In genomic region chr10:76584138-76584537, GRCm38 (mm10) we compare ENCODE assay signal across 10 mouse cellular contexts. TPM values are rescaled to one million over a fixed set of nuclear protein-coding genes. Genes with fewer than 3 reads are reported as not detected.
DNase-seq lines count a peak whose midpoint lies in the region; ATAC-seq and TF ChIP-seq lines count a peak whose summit lies in the region.
"Had no signal": no experiment of that assay in that cellular context is flagged by ENCODE, and none has a peak within 500 bp of the region (broad histone marks: within the 10 kb centered on the region; RNA-seq: fewer than 3 reads in every experiment).

No protein-coding gene starts in this region.

- peak overlapping the region; percentile 12 for H3K4me3 ChIP-seq in heart, embryonic 15.5 days
- H3K4me3 ChIP-seq in embryonic facial prominence, embryonic 10.5 days = peak overlapping the region; percentile 39
- H3K4me3 ChIP-seq in forebrain, embryonic 15.5 days = peak overlapping the region; percentile 15; the same call in 1 of the 2 replicates
- H3K4me3 ChIP-seq in limb, embryonic 14.5 days (replicated peaks; ENCODE audit: low read length) = peak overlapping the region; percentile 15; the same call in 1 of the 2 replicates

- intact Hi-C loops in heart, postnatal 14 days (cut with DNase I) = no loop called here

- no peak for TF ChIP-seq POLR2A in limb, embryonic 14.5 days (IDR thresholded peaks at IDR 0.05; ENCODE audit: borderline replicate concordance, extremely low read depth, insufficient read depth, insufficient read length)

- H3K9ac ChIP-seq in heart, embryonic 15.5 days = no peak overlapping the region
- no peak overlapping the region for H3K9ac ChIP-seq in forebrain, embryonic 15.5 days (replicated peaks)
- peak overlapping the region; percentile 28; the same call in 1 of the 2 replicates for H3K9ac ChIP-seq in limb, embryonic 14.5 days (ENCODE audit: low read depth, low read length, severe bottlenecking)

- WGBS in heart, embryonic 15.5 days = 16% methylated on average over 10 of the region's 10 CpGs
- 10% methylated on average over 10 of the region's 10 CpGs for WGBS in embryonic facial prominence, embryonic 10.5 days
- 9% methylated on average over 10 of the region's 10 CpGs for WGBS in forebrain, embryonic 15.5 days
- WGBS in limb, embryonic 14.5 days = 12% methylated on average over 10 of the region's 10 CpGs

- no peaks in the 10 kb centered on the region for H3K27me3 ChIP-seq in heart, embryonic 15.5 days
- peaks cover 24% of the 10 kb centered on the region for H3K27me3 ChIP-seq in embryonic facial prominence, embryonic 10.5 days (replicated peaks; ENCODE audit: low read depth, poor library complexity, severe bottlenecking)
- H3K27me3 ChIP-seq in forebrain, embryonic 15.5 days = no peaks in the 10 kb centered on the region
- no peaks in the 10 kb centered on the region; the same call in 1 of the 2 replicates for H3K27me3 ChIP-seq in limb, embryonic 14.5 days (ENCODE audit: control insufficient read depth, insufficient read depth, low read length)

- peak overlapping the region; percentile 71; the same call in 1 of the 2 replicates for H3K27ac ChIP-seq in heart, embryonic 15.5 days
- H3K27ac ChIP-seq in embryonic facial prominence, embryonic 10.5 days (replicated peaks) = no peak overlapping the region
- no peak overlapping the region for H3K27ac ChIP-seq in forebrain, embryonic 15.5 days (replicated peaks)
- no peak overlapping the region for H3K27ac ChIP-seq in limb, embryonic 14.5 days (replicated peaks; ENCODE audit: low read depth, low read length)

- H3K4me1 ChIP-seq in heart, embryonic 15.5 days (replicated peaks) = peaks cover 29% of the 10 kb centered on the region
- peaks cover 10% of the 10 kb centered on the region for H3K4me1 ChIP-seq in embryonic facial prominence, embryonic 10.5 days
- H3K4me1 ChIP-seq in forebrain, embryonic 15.5 days = no peaks in the 10 kb centered on the region
- H3K4me1 ChIP-seq in limb, embryonic 14.5 days (ENCODE audit: control insufficient read depth, insufficient read depth, low read length) = no peaks in the 10 kb centered on the region

- H3K4me2 ChIP-seq in heart, embryonic 15.5 days = peak overlapping the region; percentile 50
- H3K4me2 ChIP-seq in forebrain, embryonic 15.5 days (replicated peaks) = peak overlapping the region; percentile 15
- peak overlapping the region; percentile 28; the same call in 1 of the 2 replicates for H3K4me2 ChIP-seq in limb, embryonic 14.5 days (replicated peaks; ENCODE audit: low read depth, low read length, severe bottlenecking)

- DNase-seq in heart, postnatal 14 days = no peak
- peak; percentile 12 for DNase-seq in embryonic facial prominence, embryonic 10.5 days (ENCODE audit: low spot score)
- no peak for DNase-seq in limb, embryonic 14.5 days (ENCODE audit: low spot score)
- no peak for DNase-seq in spleen, adult 12 weeks (ENCODE audit: low spot score)
- no peak for DNase-seq in embryo, embryonic 10.5 days (ENCODE audit: low spot score)
- no peak for DNase-seq in urinary bladder, postnatal 4 days (ENCODE audit: low spot score in 2 of 2)
- DNase-seq: heart, postnatal 36 days had no signal

- no peaks in the 10 kb centered on the region for H3K36me3 ChIP-seq in heart, embryonic 15.5 days
- no peaks in the 10 kb centered on the region for H3K36me3 ChIP-seq in embryonic facial prominence, embryonic 10.5 days (replicated peaks)
- no peaks in the 10 kb centered on the region for H3K36me3 ChIP-seq in forebrain, embryonic 15.5 days
- no peaks in the 10 kb centered on the region for H3K36me3 ChIP-seq in limb, embryonic 14.5 days (ENCODE audit: control insufficient read depth, insufficient read depth, low read length)

- H3K9me3 ChIP-seq in heart, embryonic 15.5 days (replicated peaks) = no peaks in the 10 kb centered on the region
- H3K9me3 ChIP-seq in embryonic facial prominence, embryonic 10.5 days = no peaks in the 10 kb centered on the region
- no peaks in the 10 kb centered on the region for H3K9me3 ChIP-seq in forebrain, embryonic 15.5 days
- no peaks in the 10 kb centered on the region for H3K9me3 ChIP-seq in limb, embryonic 14.5 days (ENCODE audit: control insufficient read depth, low read length)

- ATAC-seq in heart, embryonic 15.5 days (replicated peaks; ENCODE audit: insufficient number of reproducible peaks, insufficient read depth, low FRiP score, low read depth) = peak; percentile 37; the same call in 1 of the 2 replicates
- no peak for ATAC-seq in forebrain, embryonic 15.5 days (replicated peaks)
- ATAC-seq in limb, embryonic 14.5 days (ENCODE audit: low FRiP score, low read depth) = no peak

RNA-seq across cellular contexts. Expression of gene Ftcd, which starts 8.7 kb away (rescaled TPM):
- 3.3 and 3.5 TPM in 2 replicates for polyA plus RNA-seq in heart, embryonic 15.5 days (2015; fragmentation: Nextera tagmentation; extraction: Ambion mirVana)
- total RNA-seq in heart, postnatal 14 days (2021) = under 1 TPM in 1 of 2 experiments, not detected in 1; 0.12 TPM
- not detected in 2 replicates for polyA plus RNA-seq in embryonic facial prominence, embryonic 10.5 days (2016; fragmentation: Nextera tagmentation; extraction: Ambion mirVana)
- polyA plus RNA-seq in forebrain, embryonic 15.5 days (2015; fragmentation: Nextera tagmentation; extraction: Ambion mirVana) = 0.08 TPM in 1 of 2 replicates, not detected in the other
- polyA plus RNA-seq in limb, embryonic 14.5 days (2012; rRNA removed) = 0.08 TPM in 2 replicates
- polyA plus RNA-seq in limb, embryonic 14.5 days (2014; fragmentation: Nextera tagmentation; extraction: Ambion mirVana) = 0.06 and 0.50 TPM in 2 replicates
- total RNA-seq: heart, postnatal 36 days had no signal

RNA-seq across cellular contexts. Expression of gene Spatc1l, which starts 22.1 kb away (rescaled TPM):
- not detected in 2 replicates for polyA plus RNA-seq in heart, embryonic 15.5 days (2015; fragmentation: Nextera tagmentation; extraction: Ambion mirVana)
- not detected for total RNA-seq in heart, postnatal 14 days (2021)
- 0.11 TPM in 1 of 2 replicates, not detected in the other for polyA plus RNA-seq in embryonic facial prominence, embryonic 10.5 days (2016; fragmentation: Nextera tagmentation; extraction: Ambion mirVana)
- not detected in 2 replicates for polyA plus RNA-seq in forebrain, embryonic 15.5 days (2015; fragmentation: Nextera tagmentation; extraction: Ambion mirVana)
- 0.05 and 0.13 TPM in 2 replicates for polyA plus RNA-seq in limb, embryonic 14.5 days (2012; rRNA removed)
- polyA plus RNA-seq in limb, embryonic 14.5 days (2014; fragmentation: Nextera tagmentation; extraction: Ambion mirVana) = not detected in 2 replicates
- total RNA-seq: heart, postnatal 36 days; left cerebral cortex, adult 8-10 months had no signal

RNA-seq across cellular contexts. Expression of gene Col6a2, which starts 39.3 kb away (rescaled TPM):
- 90.2 and 125 TPM in 2 replicates for polyA plus RNA-seq in heart, embryonic 15.5 days (2015; fragmentation: Nextera tagmentation; extraction: Ambion mirVana)
- total RNA-seq in heart, postnatal 14 days (2021) = 100 to 1,000 TPM; 169 to 173 TPM
- 6.5 and 11.8 TPM in 2 replicates for polyA plus RNA-seq in embryonic facial prominence, embryonic 10.5 days (2016; fragmentation: Nextera tagmentation; extraction: Ambion mirVana)
- polyA plus RNA-seq in forebrain, embryonic 15.5 days (2015; fragmentation: Nextera tagmentation; extraction: Ambion mirVana) = 7.4 and 7.9 TPM in 2 replicates
- polyA plus RNA-seq in limb, embryonic 14.5 days (2012; rRNA removed) = 365 and 415 TPM in 2 replicates
- polyA plus RNA-seq in limb, embryonic 14.5 days (2014; fragmentation: Nextera tagmentation; extraction: Ambion mirVana) = 178 and 197 TPM in 2 replicates

RNA-seq across cellular contexts. Expression of gene Lss, which starts 52.8 kb away (rescaled TPM):
- 8.3 and 9.6 TPM in 2 replicates for polyA plus RNA-seq in heart, embryonic 15.5 days (2015; fragmentation: Nextera tagmentation; extraction: Ambion mirVana)
- total RNA-seq in heart, postnatal 14 days (2021) = 1 to 10 TPM; 5.7 to 6.3 TPM
- polyA plus RNA-seq in embryonic facial prominence, embryonic 10.5 days (2016; fragmentation: Nextera tagmentation; extraction: Ambion mirVana) = 55.9 and 59.6 TPM in 2 replicates
- polyA plus RNA-seq in forebrain, embryonic 15.5 days (2015; fragmentation: Nextera tagmentation; extraction: Ambion mirVana) = 37.5 and 44.7 TPM in 2 replicates
- polyA plus RNA-seq in limb, embryonic 14.5 days (2012; rRNA removed) = 30.2 and 34.9 TPM in 2 replicates
- 23.7 and 25.4 TPM in 2 replicates for polyA plus RNA-seq in limb, embryonic 14.5 days (2014; fragmentation: Nextera tagmentation; extraction: Ambion mirVana)
